Mouse (Mus musculus) liver, embryonic 11.5 days (tissue): Measurements from ENCODE around the gene Med19. TPM values are rescaled to one million over a fixed set of nuclear protein-coding genes. Genes with fewer than 3 reads are reported as not detected.

Experiments used
- polyA plus RNA-seq: library from polyadenylated mRNA; unstranded; fragments of >200 nt; fragmentation: Nextera tagmentation; extraction: Ambion mirVana; gene quantifications from 2 replicates; pipeline ENCODE4 v1.2.1, GENCODE M21; 2014

Med19 gene
- polyA plus RNA-seq, 1 experiment from 2014 or later = 44.9 TPM

Other genes starting within 250 kb of the Med19 start
- 40.9 and 41.9 TPM in 2 replicates for gene Tfpi, start 201.6 kb upstream of the Med19 start, polyA plus RNA-seq
- gene Ctnnd1, start 27.6 kb upstream of the Med19 start, polyA plus RNA-seq = 21.9 and 27.1 TPM in 2 replicates
- 0.18 and 0.22 TPM in 2 replicates for gene Btbd18, start 19.3 kb upstream of the Med19 start, polyA plus RNA-seq
- gene Selenoh, start 7.6 kb upstream of the Med19 start, polyA plus RNA-seq = 241 and 264 TPM in 2 replicates
- not detected in 2 replicates for gene Gm28635, start 361 bp upstream of the Med19 start, polyA plus RNA-seq
- gene Tmx2, start 738 bp downstream of the Med19 start, polyA plus RNA-seq = 115 and 125 TPM in 2 replicates
- 26.5 and 28.8 TPM in 2 replicates for gene Zdhhc5, start 36.8 kb downstream of the Med19 start, polyA plus RNA-seq
- 59.3 and 63.4 TPM in 2 replicates for gene Clp1, start 48.9 kb downstream of the Med19 start, polyA plus RNA-seq
- 11.4 and 14.2 TPM in 2 replicates for gene Ypel4, start 55.7 kb downstream of the Med19 start, polyA plus RNA-seq
- gene Gm19426, start 65.3 kb downstream of the Med19 start, polyA plus RNA-seq = 2.9 and 3.3 TPM in 2 replicates
- 38.4 and 43.2 TPM in 2 replicates for gene Serping1, start 97.0 kb downstream of the Med19 start, polyA plus RNA-seq
- gene Ube2l6, start 120.4 kb downstream of the Med19 start, polyA plus RNA-seq = 112 and 114 TPM in 2 replicates
- gene Smtnl1, start 144.2 kb downstream of the Med19 start, polyA plus RNA-seq = 0.25 TPM in 1 of 2 replicates, not detected in the other
- 84.3 and 84.5 TPM in 2 replicates for gene Timm10, start 148.6 kb downstream of the Med19 start, polyA plus RNA-seq
- 83.2 and 101 TPM in 2 replicates for gene Slc43a1, start 160.4 kb downstream of the Med19 start, polyA plus RNA-seq
- gene Rtn4rl2, start 208.3 kb downstream of the Med19 start, polyA plus RNA-seq = 0.66 and 1.2 TPM in 2 replicates